Mouse (Mus musculus) CH12.LX (cell line): ENCODE results near the gene Tead1. TPM values are rescaled to one million over a fixed set of nuclear protein-coding genes. Genes with fewer than 3 reads are reported as not detected.
A peak's percentile ranks its signal among the peaks of the same experiment; 100 is the strongest.

Experiments
- DNase-seq: peaks from one replicate; pipeline ENCODE4 v3.0.0-alpha.2; 2013; ENCODE audit errors: extremely low read depth
- H3K27ac ChIP-seq: 2 replicates; pipeline ENCODE4 v1.5.1; 2012; ENCODE audit warnings: low read depth, mild to moderate bottlenecking, control low read depth, moderate library complexity; ENCODE audit not compliant: insufficient read depth
- H3K27me3 ChIP-seq: replicated peaks from 2 replicates; pipeline ENCODE3; 2012; ENCODE audit warnings: inconsistent platforms
- H3K36me3 ChIP-seq, 2 experiments: replicated peaks in 1 of 2; 2 replicates each; pipeline versions ENCODE3 to v1.6.1; 2012; ENCODE audit warnings: inconsistent platforms in 1 of 2, low read length in 1 of 2, mild to moderate bottlenecking in 1 of 2, mixed read lengths in 1 of 2, moderate library complexity in 1 of 2; ENCODE audit not compliant: control insufficient read depth in 1 of 2, insufficient read depth in 1 of 2
- H3K4me1 ChIP-seq, 2 experiments: 2 replicates each; pipeline ENCODE4 v1.6.1; 2012; ENCODE audit warnings: inconsistent platforms in 1 of 2, moderate library complexity in 1 of 2; ENCODE audit not compliant: insufficient read depth in 2 of 2, control insufficient read depth in 1 of 2
- H3K4me2 ChIP-seq: 2 replicates; pipeline ENCODE4 v1.6.1; 2012; ENCODE audit warnings: low read depth, mild to moderate bottlenecking, control low read depth; ENCODE audit not compliant: poor library complexity, insufficient read depth, severe bottlenecking
- H3K4me3 ChIP-seq, 3 experiments: fragments of 150-350 bp in 1 of 3; sonication (generic) in 1 of 3; replicated peaks in 1 of 3; 2 replicates each; pipeline versions ENCODE3 to v1.5.1; 2011 to 2012; ENCODE audit warnings: low read depth in 2 of 3, low read length in 2 of 3, mild to moderate bottlenecking in 2 of 3, moderate library complexity in 2 of 3, control low read depth in 1 of 3, improper control_type of control experiment in 1 of 3, inconsistent platforms in 1 of 3, mixed read lengths in 1 of 3; ENCODE audit not compliant: poor library complexity in 1 of 3
- H3K79me2 ChIP-seq: replicated peaks from 2 replicates; pipeline ENCODE4 v1.6.1; 2012; ENCODE audit warnings: mild to moderate bottlenecking, moderate library complexity; ENCODE audit not compliant: control insufficient read depth, poor library complexity, insufficient read depth, severe bottlenecking; ENCODE audit errors: extremely low read depth
- H3K9ac ChIP-seq: 2 replicates; pipeline ENCODE4 v1.6.1; 2012; ENCODE audit warnings: low read depth, mild to moderate bottlenecking, control low read depth, moderate library complexity; ENCODE audit not compliant: insufficient read depth
- H3K9me3 ChIP-seq: replicated peaks from 2 replicates; pipeline ENCODE3; 2012; ENCODE audit warnings: low read length, inconsistent platforms, mixed read lengths
- CHD1 ChIP-seq: IDR thresholded peaks from 2 replicates; pipeline ENCODE4 v1.6.1; 2012; ENCODE audit warnings: low read depth, low read length, improper control_type of control experiment, inconsistent platforms
- CTCF ChIP-seq, 2 experiments: IDR thresholded peaks in 1 of 2; conservative IDR thresholded peaks in 1 of 2; 2 replicates each; pipeline ENCODE4 v1.5.1; 2011 to 2012; ENCODE audit warnings: low read depth in 2 of 2, low read length in 2 of 2, improper control_type of control experiment in 1 of 2, inconsistent platforms in 1 of 2, mild to moderate bottlenecking in 1 of 2, moderate library complexity in 1 of 2
- E2F4 ChIP-seq: IDR thresholded peaks from 2 replicates; pipeline ENCODE4 v1.6.1; 2011; ENCODE audit warnings: low read depth, low read length, improper control_type of control experiment; ENCODE audit not compliant: insufficient replicate concordance
- IRF4 ChIP-seq: IDR thresholded peaks from 2 replicates; pipeline ENCODE4 v1.6.1; 2014; ENCODE audit warnings: low read depth, mild to moderate bottlenecking, inconsistent platforms, low read length, improper control_type of control experiment
- JUN ChIP-seq: IDR thresholded peaks from 2 replicates; pipeline ENCODE4 v1.6.1; 2011; ENCODE audit warnings: low read depth, mild to moderate bottlenecking, low read length, improper control_type of control experiment, moderate library complexity; ENCODE audit not compliant: insufficient read depth
- MAFK ChIP-seq: IDR thresholded peaks from 2 replicates; pipeline ENCODE4 v1.6.1; 2011; ENCODE audit warnings: low read length, improper control_type of control experiment; ENCODE audit not compliant: insufficient replicate concordance
- MAX ChIP-seq: IDR thresholded peaks from 2 replicates; pipeline ENCODE4 v1.6.1; 2011; ENCODE audit warnings: low read length, improper control_type of control experiment
- MAZ ChIP-seq: IDR thresholded peaks from 2 replicates; pipeline ENCODE4 v1.6.1; 2012; ENCODE audit warnings: low read depth, mild to moderate bottlenecking, inconsistent platforms, low read length, improper control_type of control experiment, moderate library complexity
- MYC ChIP-seq: IDR thresholded peaks from 2 replicates; pipeline ENCODE4 v1.6.1; 2011; ENCODE audit warnings: low read depth, mild to moderate bottlenecking, improper control_type of control experiment, low read length
- NELFE ChIP-seq: IDR thresholded peaks from 2 replicates; pipeline ENCODE4 v1.6.1; 2011; ENCODE audit warnings: low read depth, low read length, improper control_type of control experiment
- PAX5 ChIP-seq: IDR thresholded peaks from 2 replicates; pipeline ENCODE4 v1.6.1; 2012; ENCODE audit warnings: low read length, inconsistent platforms, mixed read lengths
- POLR2A ChIP-seq: IDR thresholded peaks from 2 replicates; pipeline ENCODE4 v1.6.1; 2011; ENCODE audit warnings: low read depth, mild to moderate bottlenecking, improper control_type of control experiment, low read length
- POLR2AphosphoS2 ChIP-seq: IDR thresholded peaks from 2 replicates; pipeline ENCODE4 v1.6.1; 2011; ENCODE audit warnings: low read depth, low read length, improper control_type of control experiment
- RAD21 ChIP-seq: IDR thresholded peaks from 2 replicates; pipeline ENCODE4 v1.6.1; 2011; ENCODE audit warnings: low read depth, mild to moderate bottlenecking, low read length, improper control_type of control experiment, moderate library complexity
- SMC3 ChIP-seq: IDR thresholded peaks from 2 replicates; pipeline ENCODE4 v1.6.1; 2011; ENCODE audit warnings: low read depth, low read length, improper control_type of control experiment
- TCF12 ChIP-seq: IDR thresholded peaks from 2 replicates; pipeline ENCODE4 v1.6.1; 2014; ENCODE audit warnings: low read depth, mild to moderate bottlenecking, inconsistent platforms, low read length, improper control_type of control experiment
- USF1 ChIP-seq: IDR thresholded peaks from 2 replicates; pipeline ENCODE4 v1.6.1; 2014; ENCODE audit warnings: low read depth, mild to moderate bottlenecking, inconsistent platforms, low read length, improper control_type of control experiment
- ZMIZ1 ChIP-seq: IDR thresholded peaks from 2 replicates; pipeline ENCODE4 v1.6.1; 2012; ENCODE audit warnings: low read depth, mild to moderate bottlenecking, inconsistent platforms, low read length, improper control_type of control experiment
- dilution Hi-C: fragments of 300-500 bp; cut with MboI; formaldehyde crosslinking; loops from 2 replicates; pipeline ENCODE4 v1.14.3; 2020; ENCODE audit warnings: low sequenced_read_pairs; ENCODE audit not compliant: extremely low pct_unique_long_range_greater_than_20kb, extremely low pct_ligation_motif_present
- in situ Hi-C: fragments of 300-500 bp; cut with MboI; formaldehyde crosslinking; loops from 3 replicates; pipeline ENCODE4 v1.14.3; 2019; ENCODE audit warnings: low sequenced_read_pairs, low pct_ligation_motif_present, low pct_unique_long_range_greater_than_20kb, mixed read lengths
- polyA plus RNA-seq: library from polyadenylated mRNA; unstranded; fragments of >175 nt; gene quantifications from 2 replicates; pipeline ENCODE4 v1.2.1, GENCODE M21; 2012; ENCODE audit warnings: low read depth; ENCODE audit not compliant: insufficient read length
- total RNA-seq, 2 experiments: library from RNA; depleted of rRNA; stranded (reverse); fragments of 300-350 nt in 1 of 2; fragments of >200 nt in 1 of 2; gene quantifications; 2 replicates each; pipeline ENCODE4 v1.2.3; 2012 to 2014

The Tead1 gene
- total and polyA plus RNA-seq, 3 experiments: not detected

GRCm38 (mm10) chr7:112710409-112711107 lies 31.4 kb downstream of the Tead1 start:
- Histone ChIP-seq H3K4me1 (peaks cover 0 to 21% of the 10 kb centered on the region in 2 experiments; a peak in 3 of 4 replicates), H3K27me3 (no peaks in the 10 kb centered on the region), H3K79me2 (no peaks in the 10 kb centered on the region), H3K4me3 (no peak overlapping the region), H3K36me3 (no peaks in the 10 kb centered on the region), H3K4me2 (no peak overlapping the region), H3K9ac (no peak overlapping the region), H3K27ac (no peak overlapping the region), H3K9me3 (no peaks in the 10 kb centered on the region)
- in situ Hi-C loops: no loop called here
- no peak for DNase-seq
- no peak for TF ChIP-seq MYC
- no peak for TF ChIP-seq CTCF (conservative IDR thresholded peaks at IDR 0.05 in 1 of 2, IDR thresholded peaks at IDR 0.05 in 1 of 2; ENCODE audit: low read depth in 2 of 2, low read length in 2 of 2)
- no peak for TF ChIP-seq MAX
- no peak for TF ChIP-seq CHD1
- TF ChIP-seq E2F4: no peak
- TF ChIP-seq JUN: no peak
- dilution Hi-C loops: no loop called here

GRCm38 (mm10) chr7:112711977-112712376 lies 32.9 kb downstream of the Tead1 start:
- in situ Hi-C loops (no loop called here), dilution Hi-C loops (no loop called here)
- H3K9ac ChIP-seq: no peak overlapping the region
- H3K4me3 ChIP-seq: no peak overlapping the region
- H3K36me3 ChIP-seq: no peaks in the 10 kb centered on the region
- H3K27me3 ChIP-seq: no peaks in the 10 kb centered on the region
- H3K4me1 ChIP-seq: peaks cover 0 to 14% of the 10 kb centered on the region in 2 experiments; a peak in 2 of 4 replicates
- TF ChIP-seq SMC3 (no peak), JUN (no peak), ZMIZ1 (no peak), NELFE (no peak), TCF12 (no peak), MAZ (no peak), PAX5 (no peak), USF1 (no peak), MAFK (no peak), POLR2A (no peak)
- H3K4me2 ChIP-seq: no peak overlapping the region
- no peaks in the 10 kb centered on the region for H3K79me2 ChIP-seq
- H3K9me3 ChIP-seq: no peaks in the 10 kb centered on the region
- H3K27ac ChIP-seq: no peak overlapping the region
- peak; percentile 38 for DNase-seq

- H3K9ac ChIP-seq: no peak overlapping the region
- H3K79me2 ChIP-seq: no peaks in the 10 kb centered on the region
- no peak for DNase-seq
These were observed 34.4 kb downstream of the Tead1 start for GRCm38 (mm10) chr7:112713509-112713908.

More at GRCm38 (mm10) chr7:112713509-112713908, 34.4 kb downstream of the Tead1 start:
- Histone ChIP-seq H3K27me3 (no peaks in the 10 kb centered on the region), H3K4me2 (no peak overlapping the region), H3K9me3 (no peaks in the 10 kb centered on the region), H3K36me3 (no peaks in the 10 kb centered on the region), H3K4me1 (peaks cover 0 to 14% of the 10 kb centered on the region in 2 experiments; a peak in 2 of 4 replicates), H3K4me3 (no peak overlapping the region), H3K27ac (no peak overlapping the region)
- in situ Hi-C loops (no loop called here), dilution Hi-C loops (no loop called here)
- TF ChIP-seq RAD21 (peak; percentile 25), CTCF (conservative IDR thresholded peaks at IDR 0.05 in 1 of 2, IDR thresholded peaks at IDR 0.05 in 1 of 2; ENCODE audit: low read depth in 2 of 2, low read length in 2 of 2) (peak in 1 of 2 experiments; percentile 15; a peak in 1 of 4 replicates), IRF4 (no peak), MAZ (no peak), POLR2AphosphoS2 (no peak)
